Mouse (Mus musculus) MEL (cell line): ENCODE data around the gene Tab1. TPM values are rescaled to one million over a fixed set of nuclear protein-coding genes. Genes with fewer than 3 reads are reported as not detected.

Experiments used
- DNase-seq: peaks from one replicate; pipeline ENCODE4 v3.0.0; 2011; ENCODE audit warnings: low read depth, low spot score
- H3K27ac ChIP-seq: 2 replicates; pipeline ENCODE4 v1.5.1; 2012; ENCODE audit warnings: low read depth, mild to moderate bottlenecking, control low read depth, low read length, moderate library complexity; ENCODE audit not compliant: control insufficient read depth
- H3K27me3 ChIP-seq, 2 experiments: fragments of 150-350 bp in 1 of 2; sonication (generic) in 1 of 2; 2 replicates each; pipeline ENCODE4 v1.6.1; 2012; ENCODE audit warnings: low read length in 2 of 2, mild to moderate bottlenecking in 2 of 2, improper control_type of control experiment in 1 of 2, moderate library complexity in 1 of 2; ENCODE audit not compliant: insufficient read depth in 2 of 2, control insufficient read depth in 1 of 2
- H3K36me3 ChIP-seq, 2 experiments: 2 replicates each; pipeline ENCODE4 v1.6.1; 2012 to 2014; ENCODE audit warnings: low read length in 2 of 2, improper control_type of control experiment in 1 of 2, inconsistent platforms in 1 of 2, mild to moderate bottlenecking in 1 of 2; ENCODE audit not compliant: insufficient read depth in 2 of 2, control insufficient read depth in 1 of 2
- H3K4me1 ChIP-seq, 2 experiments: fragments of 150-350 bp in 1 of 2; sonication (generic) in 1 of 2; 2 replicates each; pipeline ENCODE4 v1.6.1; 2012; ENCODE audit warnings: low read length in 2 of 2, improper control_type of control experiment in 1 of 2, mild to moderate bottlenecking in 1 of 2; ENCODE audit not compliant: insufficient read depth in 2 of 2, control insufficient read depth in 1 of 2
- H3K4me3 ChIP-seq, 2 experiments: fragments of 150-350 bp in 1 of 2; sonication (generic) in 1 of 2; 2 replicates each; pipeline ENCODE4 v1.5.1; 2012; ENCODE audit warnings: low read depth in 2 of 2, low read length in 2 of 2, mild to moderate bottlenecking in 2 of 2, moderate library complexity in 2 of 2, control low read depth in 1 of 2, improper control_type of control experiment in 1 of 2; ENCODE audit not compliant: control insufficient read depth in 1 of 2, insufficient read depth in 1 of 2
- H3K79me2 ChIP-seq: 2 replicates; pipeline ENCODE4 v1.6.1; 2012; ENCODE audit warnings: mild to moderate bottlenecking, low read length, moderate library complexity; ENCODE audit not compliant: control insufficient read depth, poor library complexity, insufficient read depth
- H3K9ac ChIP-seq: 2 replicates; pipeline ENCODE4 v1.6.1; 2012; ENCODE audit warnings: low read depth, mild to moderate bottlenecking, control low read depth, low read length, moderate library complexity; ENCODE audit not compliant: control insufficient read depth, poor library complexity, severe bottlenecking
- H3K9me3 ChIP-seq: fragments of 150-350 bp; sonication (generic); replicated peaks from 2 replicates; pipeline ENCODE4 v1.6.1; 2012; ENCODE audit warnings: mild to moderate bottlenecking, low read length, improper control_type of control experiment, moderate library complexity; ENCODE audit not compliant: insufficient read depth
- CHD1 ChIP-seq: IDR thresholded peaks from 2 replicates; pipeline ENCODE4 v1.6.1; 2012; ENCODE audit warnings: low read depth, mild to moderate bottlenecking, inconsistent platforms, low read length, improper control_type of control experiment
- CTCF ChIP-seq, 3 experiments: IDR thresholded peaks in 2 of 3; conservative IDR thresholded peaks in 1 of 3; 2 replicates each; pipeline ENCODE4 v1.5.1; 2011 to 2012; ENCODE audit warnings: low read length in 3 of 3, low read depth in 2 of 3, mild to moderate bottlenecking in 2 of 3, improper control_type of control experiment in 1 of 3, inconsistent platforms in 1 of 3, mixed read lengths in 1 of 3, moderate library complexity in 1 of 3; ENCODE audit not compliant: control insufficient read depth in 1 of 3, insufficient read depth in 1 of 3, poor library complexity in 1 of 3, severe bottlenecking in 1 of 3
- E2F4 ChIP-seq: IDR thresholded peaks from 2 replicates; pipeline ENCODE4 v1.6.1; 2011; ENCODE audit warnings: low read depth, low read length, improper control_type of control experiment, borderline replicate concordance
- ETS1 ChIP-seq: IDR thresholded peaks from 2 replicates; pipeline ENCODE4 v1.6.1; 2012; ENCODE audit warnings: low read depth, mild to moderate bottlenecking, inconsistent platforms, low read length, improper control_type of control experiment, moderate library complexity
- HCFC1 ChIP-seq: IDR thresholded peaks from 2 replicates; pipeline ENCODE4 v1.6.1; 2012; ENCODE audit warnings: low read depth, mild to moderate bottlenecking, inconsistent platforms, low read length, improper control_type of control experiment, moderate library complexity
- JUND ChIP-seq: IDR thresholded peaks from 2 replicates; pipeline ENCODE4 v1.6.1; 2011; ENCODE audit warnings: low read depth, mild to moderate bottlenecking, improper control_type of control experiment, low read length
- MAZ ChIP-seq: IDR thresholded peaks from 2 replicates; pipeline ENCODE4 v1.6.1; 2012; ENCODE audit warnings: low read depth, mild to moderate bottlenecking, inconsistent platforms, low read length, improper control_type of control experiment
- MYB ChIP-seq: IDR thresholded peaks from 2 replicates; pipeline ENCODE4 v1.6.1; 2011; ENCODE audit warnings: mild to moderate bottlenecking, low read depth, low read length, improper control_type of control experiment
- MYC ChIP-seq: IDR thresholded peaks from 2 replicates; pipeline ENCODE4 v1.6.1; 2011; ENCODE audit warnings: low read depth, mild to moderate bottlenecking, low read length, improper control_type of control experiment, moderate library complexity
- RAD21 ChIP-seq: IDR thresholded peaks from 2 replicates; pipeline ENCODE4 v1.6.1; 2011; ENCODE audit warnings: mild to moderate bottlenecking, low read depth, low read length, improper control_type of control experiment
- RCOR1 ChIP-seq: IDR thresholded peaks from 2 replicates; pipeline ENCODE4 v1.6.1; 2012; ENCODE audit warnings: low read depth, mild to moderate bottlenecking, inconsistent platforms, low read length, improper control_type of control experiment
- TAL1 ChIP-seq: IDR thresholded peaks from 2 replicates; pipeline ENCODE4 v1.6.1; 2012; ENCODE audit warnings: mild to moderate bottlenecking, inconsistent platforms, low read length, moderate library complexity, mixed read lengths
- USF2 ChIP-seq, 2 experiments: IDR thresholded peaks; 2 replicates each; pipeline ENCODE4 v1.6.1; 2011 to 2012; ENCODE audit warnings: improper control_type of control experiment in 2 of 2, low read length in 2 of 2, borderline replicate concordance in 1 of 2, inconsistent platforms in 1 of 2, low read depth in 1 of 2, mild to moderate bottlenecking in 1 of 2; ENCODE audit not compliant: insufficient read depth in 1 of 2
- ZKSCAN1 ChIP-seq: IDR thresholded peaks from 2 replicates; pipeline ENCODE4 v1.6.1; 2012; ENCODE audit warnings: low read depth, mild to moderate bottlenecking, inconsistent platforms, low read length, improper control_type of control experiment, moderate library complexity
- ZMIZ1 ChIP-seq: IDR thresholded peaks from 2 replicates; pipeline ENCODE4 v1.6.1; 2012; ENCODE audit warnings: low read depth, mild to moderate bottlenecking, inconsistent platforms, low read length, improper control_type of control experiment, moderate library complexity
- ZNF384 ChIP-seq: IDR thresholded peaks from 2 replicates; pipeline ENCODE4 v1.6.1; 2012; ENCODE audit warnings: low read depth, mild to moderate bottlenecking, inconsistent platforms, low read length, improper control_type of control experiment
- polyA plus RNA-seq, 2 experiments: library from polyadenylated mRNA; stranded (reverse) in 1 of 2; unstranded in 1 of 2; fragments of >175 nt in 1 of 2; fragments of >200 nt in 1 of 2; gene quantifications; 2 replicates each; pipeline versions ENCODE4 v1.2.1 to v1.2.4; 2012; ENCODE audit warnings: low replicate concordance in 2 of 2, low read depth in 1 of 2; ENCODE audit not compliant: insufficient read length in 2 of 2, insufficient read depth in 1 of 2, missing spikeins in 1 of 2
- total RNA-seq: library from RNA; depleted of rRNA; stranded (reverse); fragments of 300-350 nt; gene quantifications from 2 replicates; pipeline ENCODE4 v1.2.3, GENCODE M21; 2012

Tab1 gene
- total and polyA plus RNA-seq, 3 experiments, result 23.3 to 31.1 TPM; not detected in 1

- no peak for TF ChIP-seq TAL1
- no peak for TF ChIP-seq HCFC1
- TF ChIP-seq CTCF (IDR thresholded peaks at IDR 0.05 in 2 of 3, conservative IDR thresholded peaks at IDR 0.05 in 1 of 3; ENCODE audit: control insufficient read depth in 1 of 3, insufficient read depth in 1 of 3, low read depth in 2 of 3, low read length in 3 of 3, poor library complexity in 1 of 3, severe bottlenecking in 1 of 3), result no peak
- no peak for TF ChIP-seq ZKSCAN1
- no peak for TF ChIP-seq MAZ
- no peak for TF ChIP-seq E2F4
- no peak for TF ChIP-seq ETS1
- no peak for TF ChIP-seq MYB
- no peak for TF ChIP-seq RCOR1
- no peak for TF ChIP-seq JUND
- TF ChIP-seq RAD21, result no peak
- TF ChIP-seq ZMIZ1, result no peak
- peaks cover 0 to 10% of the 10 kb centered on the region in 2 experiments; a peak in 2 of 4 replicates for H3K4me1 ChIP-seq
- no peak overlapping the region for H3K27ac ChIP-seq
- H3K4me3 ChIP-seq, result no peak overlapping the region
- H3K9ac ChIP-seq, result no peak overlapping the region
- H3K27me3 ChIP-seq, result no peaks in the 10 kb centered on the region
- no peaks in the 10 kb centered on the region for H3K9me3 ChIP-seq
- no peak for DNase-seq
- no peaks in the 10 kb centered on the region for H3K79me2 ChIP-seq
- H3K36me3 ChIP-seq, result no peaks in the 10 kb centered on the region
These were observed 42.4 kb downstream of the Tab1 start for GRCm38 (mm10) chr15:80175316-80175715.

- no peaks in the 10 kb centered on the region for H3K27me3 ChIP-seq
- TF ChIP-seq MYC (no peak), CHD1 (no peak), ZKSCAN1 (no peak), USF2 (IDR thresholded peaks at IDR 0.05; ENCODE audit: borderline replicate concordance in 1 of 2, insufficient read depth in 1 of 2, low read depth in 1 of 2, low read length in 2 of 2) (no peak), ZNF384 (no peak)
- H3K9me3 ChIP-seq, result no peaks in the 10 kb centered on the region
These were observed 42.8 kb downstream of the Tab1 start for GRCm38 (mm10) chr15:80175756-80176155.

More at GRCm38 (mm10) chr15:80175756-80176155, 42.8 kb downstream of the Tab1 start:
- H3K4me1 ChIP-seq, result peaks cover 0 to 10% of the 10 kb centered on the region in 2 experiments; a peak in 2 of 4 replicates
- no peaks in the 10 kb centered on the region for H3K36me3 ChIP-seq
- H3K9ac ChIP-seq, result no peak overlapping the region
- H3K4me3 ChIP-seq, result no peak overlapping the region
- no peaks in the 10 kb centered on the region for H3K79me2 ChIP-seq
- no peak overlapping the region for H3K27ac ChIP-seq
- DNase-seq, result no peak
